Mouse (Mus musculus) bone marrow macrophage, adult 2 months (primary cell): ENCODE measurements around the gene Sulf2.

Experiments used
- CTCF ChIP-seq: IDR thresholded peaks from 2 replicates; pipeline ENCODE4 v1.5.1; 2012; ENCODE audit warnings: low read depth, mild to moderate bottlenecking, low read length, moderate library complexity
- POLR2A ChIP-seq: IDR thresholded peaks from 2 replicates; pipeline ENCODE4 v1.6.1; 2012; ENCODE audit warnings: mild to moderate bottlenecking, low read depth, low read length, borderline replicate concordance

DNA sequence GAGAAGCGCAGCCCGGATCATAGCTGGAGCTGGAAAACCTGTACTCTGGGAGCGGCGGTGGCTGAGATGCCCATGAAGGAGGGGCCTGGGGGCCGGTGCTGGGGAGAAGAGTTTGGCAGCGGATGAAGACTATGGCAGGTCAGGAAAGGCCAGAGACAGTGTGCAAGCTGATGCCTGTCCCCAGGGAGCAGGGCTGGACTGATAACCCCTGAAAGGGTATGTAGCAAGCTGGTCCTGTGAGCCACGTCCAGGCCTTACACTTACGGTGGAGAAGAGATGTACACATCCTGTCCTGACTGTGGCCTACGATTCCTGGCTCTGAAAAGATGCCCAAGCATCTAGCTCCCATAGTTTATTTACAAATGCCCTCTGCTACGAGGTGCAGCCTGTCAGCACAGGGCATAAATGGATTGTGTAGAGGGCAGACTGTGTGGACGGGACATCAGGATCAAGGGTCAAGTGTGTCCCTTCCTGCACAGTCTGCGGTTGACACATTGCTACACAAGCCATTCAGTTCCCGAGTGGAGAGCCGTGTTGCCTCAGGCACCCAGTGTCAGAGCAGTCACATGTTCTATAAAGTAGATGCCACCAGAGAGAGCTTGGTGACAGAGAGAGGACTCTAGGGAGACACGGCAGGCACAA, 57.0 kb downstream of the Sulf2 start:
- TF ChIP-seq CTCF (no peak), POLR2A (no peak)
